Mouse (Mus musculus): ENCODE data around the gene 1190005I06Rik. TPM values are rescaled to one million over a fixed set of nuclear protein-coding genes. Genes with fewer than 3 reads are reported as not detected.

1190005I06Rik gene
- polyA plus RNA-seq, 2 experiments = 0.28 to 0.86 TPM

GRCm38 (mm10) chr8:120687786-120688185 lies 40.4 kb upstream of the 1190005I06Rik start:
- no peak for DNase-seq (ENCODE audit: low read depth in 3 of 3, low spot score in 3 of 3)
- Histone ChIP-seq H3K4me1 (replicated peaks; ENCODE audit: control insufficient read depth in 2 of 2, insufficient read depth in 2 of 2, low read length in 1 of 2) (peaks cover 0 to 4% of the 10 kb centered on the region in 2 experiments; a peak in 1 of 4 replicates), H3K36me3 (replicated peaks; ENCODE audit: control insufficient read depth, insufficient read depth, low read depth) (no peaks in the 10 kb centered on the region), H3K9me3 (ENCODE audit: control insufficient read depth, low read length) (no peaks in the 10 kb centered on the region), H3K4me3 (ENCODE audit: insufficient read depth in 1 of 2, low read depth in 2 of 2, low read length in 2 of 2) (no peak overlapping the region), H3K9ac (replicated peaks) (no peak overlapping the region), H3K27ac (no peak overlapping the region), H3K4me2 (ENCODE audit: low read depth) (no peak overlapping the region), H3K27me3 (ENCODE audit: control insufficient read depth, insufficient read depth, low read length) (no peaks in the 10 kb centered on the region)
- WGBS (ENCODE audit: insufficient replicate concordance) = 52% methylated on average over 8 of the region's 8 CpGs
- ATAC-seq (ENCODE audit: insufficient read depth) = no peak
- TF ChIP-seq CTCF (IDR thresholded peaks at IDR 0.05; ENCODE audit: low read depth) (no peak), EP300 (IDR thresholded peaks at IDR 0.05; ENCODE audit: low read depth) (no peak)

GRCm38 (mm10) chr8:120686576-120686975 lies 39.1 kb upstream of the 1190005I06Rik start:
- Histone ChIP-seq H3K36me3 (replicated peaks; ENCODE audit: control insufficient read depth, insufficient read depth, low read depth) (no peaks in the 10 kb centered on the region), H3K4me1 (replicated peaks; ENCODE audit: control insufficient read depth in 2 of 2, insufficient read depth in 2 of 2, low read length in 1 of 2) (no peaks in the 10 kb centered on the region), H3K4me3 (ENCODE audit: insufficient read depth in 1 of 2, low read depth in 2 of 2, low read length in 2 of 2) (no peak overlapping the region), H3K4me2 (ENCODE audit: low read depth) (no peak overlapping the region), H3K9me3 (ENCODE audit: control insufficient read depth, low read length) (no peaks in the 10 kb centered on the region), H3K27me3 (ENCODE audit: control insufficient read depth, insufficient read depth, low read length) (no peaks in the 10 kb centered on the region), H3K9ac (replicated peaks) (no peak overlapping the region), H3K27ac (no peak overlapping the region)
- ATAC-seq (ENCODE audit: insufficient read depth) (0 out of 2 replicates have a peak, but pooled peaks have one; percentile 2), DNase-seq (ENCODE audit: low read depth in 3 of 3, low spot score in 3 of 3) (no peak)
- WGBS (ENCODE audit: insufficient replicate concordance) = 57% methylated on average over 5 of the region's 5 CpGs
- TF ChIP-seq CTCF (IDR thresholded peaks at IDR 0.05; ENCODE audit: low read depth) = no peak
- TF ChIP-seq EP300 (IDR thresholded peaks at IDR 0.05; ENCODE audit: low read depth) = no peak

- WGBS (ENCODE audit: insufficient replicate concordance) = 31% methylated on average over 13 of the region's 13 CpGs
- H3K9ac ChIP-seq (replicated peaks) = no peak overlapping the region
- H3K36me3 ChIP-seq (replicated peaks; ENCODE audit: control insufficient read depth, insufficient read depth, low read depth) = no peaks in the 10 kb centered on the region
- H3K27me3 ChIP-seq (ENCODE audit: control insufficient read depth, insufficient read depth, low read length) = no peaks in the 10 kb centered on the region
- H3K4me3 ChIP-seq (ENCODE audit: insufficient read depth in 1 of 2, low read depth in 2 of 2, low read length in 2 of 2) = no peak overlapping the region
- TF ChIP-seq EP300 (IDR thresholded peaks at IDR 0.05; ENCODE audit: low read depth) (no peak), CTCF (IDR thresholded peaks at IDR 0.05; ENCODE audit: low read depth) (no peak)
- ATAC-seq (ENCODE audit: insufficient read depth) = peak; percentile 27; the same call in 1 of the 2 replicates
- H3K4me2 ChIP-seq (ENCODE audit: low read depth) = no peak overlapping the region
- DNase-seq (ENCODE audit: low read depth in 3 of 3, low spot score in 3 of 3) = no peak
- H3K4me1 ChIP-seq (replicated peaks; ENCODE audit: control insufficient read depth in 2 of 2, insufficient read depth in 2 of 2, low read length in 1 of 2) = no peaks in the 10 kb centered on the region
- no peak overlapping the region for H3K27ac ChIP-seq
- H3K9me3 ChIP-seq (ENCODE audit: control insufficient read depth, low read length) = no peaks in the 10 kb centered on the region
Observed at GRCm38 (mm10) chr8:120686051-120686450, 38.6 kb upstream of the 1190005I06Rik start.

- no peak overlapping the region for H3K4me3 ChIP-seq (ENCODE audit: insufficient read depth in 1 of 2, low read depth in 2 of 2, low read length in 2 of 2)
- TF ChIP-seq EP300 (IDR thresholded peaks at IDR 0.05; ENCODE audit: low read depth) (no peak), CTCF (IDR thresholded peaks at IDR 0.05; ENCODE audit: low read depth) (no peak)
- H3K4me2 ChIP-seq (ENCODE audit: low read depth) = no peak overlapping the region
- H3K9me3 ChIP-seq (ENCODE audit: control insufficient read depth, low read length) = no peaks in the 10 kb centered on the region
- no peak for ATAC-seq (ENCODE audit: insufficient read depth)
- H3K27ac ChIP-seq = no peak overlapping the region
- 66% methylated on average over 8 of the region's 8 CpGs for WGBS (ENCODE audit: insufficient replicate concordance)
- DNase-seq (ENCODE audit: low read depth in 3 of 3, low spot score in 3 of 3) = no peak
- no peaks in the 10 kb centered on the region for H3K4me1 ChIP-seq (replicated peaks; ENCODE audit: control insufficient read depth in 2 of 2, insufficient read depth in 2 of 2, low read length in 1 of 2)
- no peaks in the 10 kb centered on the region for H3K36me3 ChIP-seq (replicated peaks; ENCODE audit: control insufficient read depth, insufficient read depth, low read depth)
- H3K9ac ChIP-seq (replicated peaks) = no peak overlapping the region
- H3K27me3 ChIP-seq (ENCODE audit: control insufficient read depth, insufficient read depth, low read length) = no peaks in the 10 kb centered on the region
Observed at GRCm38 (mm10) chr8:120685591-120685990, 38.2 kb upstream of the 1190005I06Rik start.

- H3K27ac ChIP-seq = no peak overlapping the region
- no peak for ATAC-seq (ENCODE audit: insufficient read depth)
- WGBS (ENCODE audit: insufficient replicate concordance) = 54% methylated on average over 5 of the region's 5 CpGs
Observed at GRCm38 (mm10) chr8:120685097-120685496, 37.7 kb upstream of the 1190005I06Rik start.

More at GRCm38 (mm10) chr8:120685097-120685496, 37.7 kb upstream of the 1190005I06Rik start:
- Histone ChIP-seq H3K4me1 (replicated peaks; ENCODE audit: control insufficient read depth in 2 of 2, insufficient read depth in 2 of 2, low read length in 1 of 2) (peaks cover under 1% of the 10 kb centered on the region in 2 experiments), H3K9ac (replicated peaks) (no peak overlapping the region), H3K4me2 (ENCODE audit: low read depth) (no peak overlapping the region), H3K9me3 (ENCODE audit: control insufficient read depth, low read length) (no peaks in the 10 kb centered on the region), H3K36me3 (replicated peaks; ENCODE audit: control insufficient read depth, insufficient read depth, low read depth) (no peaks in the 10 kb centered on the region), H3K4me3 (ENCODE audit: insufficient read depth in 1 of 2, low read depth in 2 of 2, low read length in 2 of 2) (no peak overlapping the region), H3K27me3 (ENCODE audit: control insufficient read depth, insufficient read depth, low read length) (no peaks in the 10 kb centered on the region)
- TF ChIP-seq CTCF (IDR thresholded peaks at IDR 0.05; ENCODE audit: low read depth) (no peak), EP300 (IDR thresholded peaks at IDR 0.05; ENCODE audit: low read depth) (no peak)
- no peak for DNase-seq (ENCODE audit: low read depth in 3 of 3, low spot score in 3 of 3)

Data from liver, embryonic 14.5 days (tissue).